Mouse (Mus musculus): ENCODE measurements at regions not wholly inside any gene's neighbourhood (a gene's known extent, or its start where the extent isn't known, plus 50 kb on each side); places are given as distances from the start of the nearest gene placed in this dataset.

DNA sequence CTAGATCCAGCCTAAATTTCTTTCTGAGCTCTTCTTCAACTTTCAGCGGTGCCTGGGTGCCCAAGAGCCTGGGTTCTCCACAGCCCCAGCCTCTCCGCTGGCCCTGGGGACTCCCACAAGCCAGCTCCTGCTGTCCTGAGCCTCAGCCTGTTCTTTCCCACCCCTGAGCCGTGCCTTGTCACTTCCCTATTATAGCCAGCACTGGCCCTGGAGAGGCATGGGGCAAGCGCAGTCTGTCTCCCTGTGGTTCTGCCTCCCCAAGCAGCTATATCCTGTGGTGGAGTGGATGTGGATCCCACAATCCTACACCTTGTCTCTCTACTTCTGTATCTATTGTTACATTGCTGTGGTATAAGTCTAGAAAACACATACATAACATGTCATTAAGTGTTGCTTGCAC, 128.6 kb upstream of the Hgf start:
- DNase-seq (ENCODE audit: low spot score) = no peak
- no peak overlapping the region for H3K27ac ChIP-seq
- H3K9me3 ChIP-seq = no peaks in the 10 kb centered on the region
- H3K4me3 ChIP-seq = no peak overlapping the region
- no peaks in the 10 kb centered on the region for H3K27me3 ChIP-seq (ENCODE audit: insufficient read depth, poor library complexity, severe bottlenecking)
- no peaks in the 10 kb centered on the region for H3K4me1 ChIP-seq (replicated peaks)
- H3K36me3 ChIP-seq = no peaks in the 10 kb centered on the region
- WGBS = 73% methylated on average over 4 of the region's 4 CpGs

DNA sequence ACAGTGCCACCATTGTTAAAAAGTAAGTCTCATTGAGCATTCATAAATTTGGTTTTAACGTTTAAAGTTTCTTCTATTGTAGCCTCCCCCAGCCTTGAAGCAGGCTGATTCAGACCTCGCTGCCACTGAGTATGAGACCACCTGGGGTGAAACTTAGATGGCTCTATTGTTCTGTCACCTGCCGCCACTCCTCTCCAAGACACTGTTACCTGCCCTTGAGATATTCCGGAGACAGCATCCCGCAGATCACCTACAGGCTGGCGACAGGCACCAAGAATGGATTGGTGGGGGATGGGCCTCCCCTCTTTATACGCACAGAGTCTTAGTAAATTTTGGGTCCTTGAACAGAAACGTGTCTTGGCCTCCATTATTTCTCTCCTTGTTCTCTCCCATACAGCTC, 128.0 kb upstream of the Hgf start:
- Histone ChIP-seq H3K27me3 (ENCODE audit: insufficient read depth, poor library complexity, severe bottlenecking) (no peaks in the 10 kb centered on the region), H3K4me1 (replicated peaks) (no peaks in the 10 kb centered on the region), H3K36me3 (no peaks in the 10 kb centered on the region), H3K9me3 (no peaks in the 10 kb centered on the region), H3K27ac (no peak overlapping the region), H3K4me3 (no peak overlapping the region)
- no peak for DNase-seq (ENCODE audit: low spot score)
- whole genome bisulfite sequencing = 42% methylated on average over 8 of the region's 8 CpGs

DNA sequence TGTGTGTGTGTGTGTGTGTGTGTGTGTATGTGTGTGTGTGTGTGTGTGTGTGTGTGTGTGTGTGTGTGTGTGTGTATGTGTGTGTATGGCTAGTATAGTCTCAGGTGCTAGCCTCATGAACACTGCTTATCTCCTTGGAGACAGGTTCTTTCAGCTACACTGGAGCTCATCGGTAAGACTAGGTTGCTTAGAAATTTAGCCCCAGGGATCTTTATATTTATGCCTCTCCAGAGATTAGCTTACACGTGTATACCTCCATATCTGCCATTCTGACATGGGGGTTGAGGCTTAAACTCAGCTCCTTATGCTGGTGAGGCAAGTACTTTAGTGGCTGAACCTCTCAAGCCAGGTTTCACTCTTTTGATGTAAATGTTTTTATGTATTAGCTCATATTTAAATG, 127.0 kb upstream of the Hgf start:
- Histone ChIP-seq H3K4me3 (no peak overlapping the region), H3K4me1 (replicated peaks) (no peaks in the 10 kb centered on the region), H3K36me3 (no peaks in the 10 kb centered on the region), H3K27me3 (ENCODE audit: insufficient read depth, poor library complexity, severe bottlenecking) (no peaks in the 10 kb centered on the region), H3K9me3 (no peaks in the 10 kb centered on the region), H3K27ac (no peak overlapping the region)
- WGBS = 72% methylated on average over 2 of the region's 2 CpGs
- no peak for DNase-seq (ENCODE audit: low spot score)

DNA sequence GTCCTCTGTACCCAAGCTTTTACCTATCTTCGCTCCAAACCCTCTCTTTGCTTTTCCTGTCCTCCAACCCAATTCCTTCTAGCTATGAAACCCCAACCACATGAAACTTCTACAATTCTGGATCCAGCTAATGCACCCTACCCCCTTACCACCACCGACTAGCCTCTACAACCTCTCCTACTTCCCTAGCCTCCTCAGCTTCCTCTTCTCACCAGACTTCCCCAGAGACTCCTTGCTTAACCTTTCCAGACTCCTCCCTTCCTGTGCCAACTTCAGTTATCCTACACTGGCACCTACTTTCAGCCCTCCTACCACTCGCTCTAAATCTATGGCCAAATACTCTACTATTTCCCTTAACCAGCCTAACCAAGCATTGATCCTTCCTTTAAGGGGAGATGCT, 118.7 kb upstream of the Hgf start:
- H3K4me3 ChIP-seq = no peak overlapping the region
- H3K4me1 ChIP-seq (replicated peaks) = no peaks in the 10 kb centered on the region
- no peak for DNase-seq (ENCODE audit: low spot score)
- no peaks in the 10 kb centered on the region for H3K36me3 ChIP-seq
- 86% methylated on average over 3 of the region's 3 CpGs for WGBS
- no peaks in the 10 kb centered on the region for H3K27me3 ChIP-seq (ENCODE audit: insufficient read depth, poor library complexity, severe bottlenecking)
- H3K9me3 ChIP-seq = no peaks in the 10 kb centered on the region
- H3K27ac ChIP-seq = no peak overlapping the region

DNA sequence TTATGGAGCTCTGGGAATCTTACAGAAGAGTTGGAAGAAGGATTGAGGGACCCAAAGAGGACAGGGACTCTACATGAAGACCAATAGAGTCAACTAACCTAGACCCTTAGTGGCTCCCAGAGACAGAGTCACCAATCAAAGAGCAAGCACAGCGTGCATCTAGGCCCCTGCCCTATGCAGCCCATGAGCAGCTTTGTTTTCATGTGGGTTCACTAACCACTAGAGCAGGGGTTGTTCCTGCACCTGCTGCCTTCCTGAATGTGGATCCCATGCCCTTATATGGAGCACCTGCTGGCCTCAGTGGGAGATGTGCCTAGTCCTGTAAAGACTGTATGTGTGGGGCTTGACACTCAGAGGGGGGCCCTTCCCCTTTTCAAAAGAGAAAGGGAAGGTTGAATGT, 108.2 kb upstream of the Hgf start:
- DNase-seq (ENCODE audit: low spot score) = no peak
- Histone ChIP-seq H3K4me1 (replicated peaks) (no peaks in the 10 kb centered on the region), H3K27ac (no peak overlapping the region), H3K27me3 (ENCODE audit: insufficient read depth, poor library complexity, severe bottlenecking) (no peaks in the 10 kb centered on the region), H3K9me3 (0 out of 2 replicates have a peak, but pooled peaks cover 4% of the 10 kb centered on the region), H3K36me3 (no peaks in the 10 kb centered on the region), H3K4me3 (no peak overlapping the region)
- WGBS = 53% methylated on average over 1 of the region's 1 CpGs

DNA sequence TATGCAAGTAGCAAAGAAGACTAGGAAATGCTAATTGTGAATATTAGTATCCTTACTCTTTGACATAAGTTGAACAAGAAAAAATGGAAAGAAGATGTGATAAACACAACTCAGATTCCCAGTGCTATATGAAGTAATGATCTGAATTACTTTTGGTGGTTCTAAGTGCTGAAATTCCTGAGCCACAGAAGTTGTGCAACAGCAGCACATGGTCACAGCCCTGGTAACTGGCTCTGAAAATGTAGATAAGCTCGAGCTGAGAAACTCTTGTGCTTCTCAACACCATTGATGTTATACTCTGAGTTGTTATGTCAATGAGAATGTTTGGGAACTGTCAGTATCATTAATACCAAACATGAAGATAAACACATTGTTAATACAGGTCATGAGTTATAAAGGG, 106.3 kb upstream of the Hgf start:
- no peak for DNase-seq (ENCODE audit: low spot score)
- H3K4me3 ChIP-seq = no peak overlapping the region
- 75% methylated on average over 1 of the region's 1 CpGs for WGBS

DNA sequence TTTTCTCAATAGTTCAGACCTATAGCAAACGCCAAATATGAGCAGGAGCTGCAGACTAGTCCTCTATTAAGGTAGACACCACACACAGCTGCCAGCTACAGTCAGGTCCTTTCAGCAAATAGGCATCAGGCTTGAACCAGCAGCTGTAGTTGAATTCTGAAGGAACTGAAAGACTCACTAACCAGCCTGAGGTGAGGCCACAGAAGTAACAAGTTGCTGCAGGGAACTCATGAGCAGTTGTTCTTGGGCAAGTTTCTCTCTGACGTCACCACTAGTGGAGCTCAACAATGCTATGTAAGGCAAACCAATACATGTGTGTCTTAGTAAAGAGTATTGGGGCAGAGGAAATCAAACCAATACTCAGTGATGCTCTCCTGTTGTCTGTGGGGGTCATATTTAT, 91.5 kb upstream of the Hgf start:
- Histone ChIP-seq H3K36me3 (no peaks in the 10 kb centered on the region), H3K4me1 (replicated peaks) (no peaks in the 10 kb centered on the region), H3K27ac (no peak overlapping the region), H3K4me3 (no peak overlapping the region), H3K9me3 (no peaks in the 10 kb centered on the region), H3K27me3 (ENCODE audit: insufficient read depth, poor library complexity, severe bottlenecking) (no peaks in the 10 kb centered on the region)
- DNase-seq (ENCODE audit: low spot score) = no peak
- 81% methylated on average over 2 of the region's 2 CpGs for whole genome bisulfite sequencing

More for the DNA sequence above, 106.3 kb upstream of the Hgf start:
- Histone ChIP-seq H3K9me3 (0 out of 2 replicates have a peak, but pooled peaks cover 4% of the 10 kb centered on the region), H3K27me3 (ENCODE audit: insufficient read depth, poor library complexity, severe bottlenecking) (no peaks in the 10 kb centered on the region), H3K4me1 (replicated peaks) (no peaks in the 10 kb centered on the region), H3K36me3 (no peaks in the 10 kb centered on the region), H3K27ac (no peak overlapping the region)

DNA sequence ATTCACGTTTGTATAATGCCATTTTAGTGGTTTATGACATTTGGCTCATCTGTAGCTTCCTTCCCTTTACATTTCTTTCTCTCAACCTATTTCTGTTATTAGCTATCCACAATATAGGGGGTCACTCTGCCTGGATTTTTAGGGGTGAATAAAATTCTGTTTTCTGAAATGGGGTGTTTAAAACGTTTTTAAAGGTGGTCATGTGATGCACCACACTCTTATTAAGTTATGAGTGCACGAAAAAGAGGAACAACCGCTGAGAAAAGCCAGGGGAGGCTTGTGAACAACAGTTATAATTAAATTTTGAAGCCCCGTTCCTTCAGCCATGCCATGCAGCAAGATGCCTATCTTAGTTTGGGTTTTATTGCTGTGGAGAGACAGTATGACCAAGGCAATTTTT, 87.0 kb upstream of the Hgf start:
- Histone ChIP-seq H3K27ac (no peak overlapping the region), H3K4me1 (replicated peaks) (no peaks in the 10 kb centered on the region), H3K4me3 (no peak overlapping the region), H3K27me3 (ENCODE audit: insufficient read depth, poor library complexity, severe bottlenecking) (no peaks in the 10 kb centered on the region), H3K9me3 (no peaks in the 10 kb centered on the region), H3K36me3 (no peaks in the 10 kb centered on the region)
- DNase-seq (ENCODE audit: low spot score) = no peak
- WGBS = 73% methylated on average over 5 of the region's 5 CpGs

DNA sequence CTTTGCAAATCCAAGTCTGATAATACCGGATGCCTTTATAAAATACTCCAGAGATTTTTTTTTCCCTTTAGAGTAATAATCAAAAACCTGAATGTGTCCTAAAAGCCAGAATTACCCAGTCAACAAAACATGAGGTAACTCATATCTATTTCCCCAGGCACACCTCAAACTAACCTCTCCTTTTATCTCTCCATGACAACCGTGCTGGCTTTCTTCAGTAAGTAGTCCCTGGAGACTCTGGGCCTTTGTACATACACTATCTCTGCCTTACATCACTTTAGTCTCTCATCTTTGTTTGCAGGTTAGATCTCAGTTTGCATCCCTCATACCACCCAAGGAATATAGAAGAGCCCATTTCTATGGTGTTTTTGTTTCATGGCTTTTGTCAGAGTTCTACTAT, 84.7 kb upstream of the Hgf start:
- H3K27ac ChIP-seq = no peak overlapping the region
- WGBS = 84% methylated on average over 2 of the region's 2 CpGs
- no peak for DNase-seq (ENCODE audit: low spot score)
- no peaks in the 10 kb centered on the region for H3K9me3 ChIP-seq
- no peaks in the 10 kb centered on the region for H3K27me3 ChIP-seq (ENCODE audit: insufficient read depth, poor library complexity, severe bottlenecking)
- no peak overlapping the region for H3K4me3 ChIP-seq
- H3K36me3 ChIP-seq = no peaks in the 10 kb centered on the region
- H3K4me1 ChIP-seq (replicated peaks) = no peaks in the 10 kb centered on the region

DNA sequence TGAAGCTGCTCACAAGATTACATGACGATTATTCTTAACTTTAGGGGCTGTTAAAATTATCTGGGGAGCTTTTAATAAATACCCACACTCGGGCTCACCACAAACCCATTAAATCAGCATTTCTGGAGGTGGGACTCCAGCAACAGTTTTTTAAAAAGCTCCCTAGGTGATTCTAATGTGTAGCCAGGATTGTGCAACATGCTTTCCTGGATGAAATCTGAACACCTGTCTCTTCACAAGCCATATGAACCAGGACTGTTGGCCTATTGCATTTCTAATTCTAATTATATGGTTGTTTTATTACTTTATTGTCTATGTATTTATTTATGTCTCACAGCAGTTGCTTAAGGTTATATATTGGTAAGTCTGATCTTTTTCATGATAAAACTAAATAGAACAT, 84.1 kb upstream of the Hgf start:
- DNase-seq (ENCODE audit: low spot score) = no peak
- no peaks in the 10 kb centered on the region for H3K27me3 ChIP-seq (ENCODE audit: insufficient read depth, poor library complexity, severe bottlenecking)

DNA sequence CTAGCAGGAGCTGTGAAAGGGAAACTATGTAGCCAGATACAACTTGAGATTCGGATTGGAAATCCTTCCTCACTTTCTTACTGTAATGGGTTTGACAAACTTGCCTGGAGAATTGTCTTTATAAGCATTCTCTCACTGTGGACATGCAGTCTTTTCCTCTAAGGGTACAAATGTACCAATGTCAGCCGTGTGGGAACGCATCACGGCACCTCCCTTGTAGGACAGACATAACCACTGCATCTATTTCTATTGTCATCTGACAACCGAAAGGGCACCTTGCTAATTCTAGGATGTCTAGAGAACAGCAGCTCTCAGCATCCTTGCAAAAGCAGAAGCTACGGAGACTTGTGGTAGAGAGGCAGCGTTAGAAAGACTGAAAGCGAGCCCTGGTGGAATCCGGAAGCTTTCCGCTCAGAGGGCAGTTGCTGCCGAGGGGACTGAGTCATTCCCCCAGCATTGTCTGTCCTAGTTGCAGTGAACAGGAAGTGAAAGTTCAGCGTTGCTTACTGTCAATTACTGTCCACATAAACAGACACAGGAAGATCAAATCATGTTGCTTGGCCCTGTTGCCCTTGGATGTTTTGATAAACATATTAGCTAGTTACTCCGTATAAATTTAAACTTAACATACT, 83.5 kb upstream of the Hgf start:
- Histone ChIP-seq H3K27me3 (ENCODE audit: insufficient read depth, poor library complexity, severe bottlenecking) (no peaks in the 10 kb centered on the region), H3K9me3 (no peaks in the 10 kb centered on the region), H3K36me3 (no peaks in the 10 kb centered on the region), H3K4me3 (no peak overlapping the region), H3K4me1 (replicated peaks) (no peaks in the 10 kb centered on the region), H3K27ac (no peak overlapping the region)
- WGBS = 69% methylated on average over 13 of the region's 13 CpGs
- peak; percentile 4 for DNase-seq (ENCODE audit: low spot score)

More for the DNA sequence above, 84.1 kb upstream of the Hgf start:
- WGBS = 79% methylated on average over 2 of the region's 2 CpGs
- Histone ChIP-seq H3K4me3 (no peak overlapping the region), H3K27ac (no peak overlapping the region), H3K4me1 (replicated peaks) (no peaks in the 10 kb centered on the region), H3K9me3 (no peaks in the 10 kb centered on the region), H3K36me3 (no peaks in the 10 kb centered on the region)

DNA sequence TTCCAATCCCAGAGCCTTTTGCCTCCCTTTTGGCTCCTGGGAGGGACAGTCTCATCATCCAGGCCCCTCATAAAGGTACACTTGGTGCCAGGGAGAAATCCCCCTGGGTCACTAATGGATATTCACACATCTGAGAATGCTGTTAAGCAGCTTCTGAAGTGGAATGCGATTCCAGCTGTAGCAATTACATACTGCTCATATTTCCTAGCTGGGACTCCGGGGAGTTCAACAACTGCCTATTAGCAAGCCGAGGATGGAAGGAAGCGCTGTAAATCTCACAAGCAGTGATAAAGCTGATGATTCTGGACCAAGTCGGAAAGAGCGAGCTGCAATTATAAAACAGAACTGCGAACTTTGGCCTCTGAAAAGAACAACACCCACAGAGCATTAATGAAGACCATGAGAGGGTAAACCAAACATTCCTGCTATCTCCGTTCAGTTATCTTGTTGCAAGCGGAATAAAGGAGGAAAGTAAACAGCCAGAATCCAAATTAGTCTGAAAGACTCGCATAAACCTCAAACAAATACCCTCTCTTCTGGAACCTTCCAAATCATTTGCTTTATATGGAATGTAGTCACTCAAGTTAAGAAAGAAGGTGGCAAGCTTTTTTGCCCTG, 82.8 kb upstream of the Hgf start:
- H3K36me3 ChIP-seq = no peaks in the 10 kb centered on the region
- H3K4me3 ChIP-seq = no peak overlapping the region
- 59% methylated on average over 10 of the region's 10 CpGs for WGBS
- no peaks in the 10 kb centered on the region for H3K27me3 ChIP-seq (ENCODE audit: insufficient read depth, poor library complexity, severe bottlenecking)
- no peaks in the 10 kb centered on the region for H3K9me3 ChIP-seq
- no peak overlapping the region for H3K27ac ChIP-seq
- H3K4me1 ChIP-seq (replicated peaks) = no peaks in the 10 kb centered on the region
- peak; percentile 11 for DNase-seq (ENCODE audit: low spot score)

DNA sequence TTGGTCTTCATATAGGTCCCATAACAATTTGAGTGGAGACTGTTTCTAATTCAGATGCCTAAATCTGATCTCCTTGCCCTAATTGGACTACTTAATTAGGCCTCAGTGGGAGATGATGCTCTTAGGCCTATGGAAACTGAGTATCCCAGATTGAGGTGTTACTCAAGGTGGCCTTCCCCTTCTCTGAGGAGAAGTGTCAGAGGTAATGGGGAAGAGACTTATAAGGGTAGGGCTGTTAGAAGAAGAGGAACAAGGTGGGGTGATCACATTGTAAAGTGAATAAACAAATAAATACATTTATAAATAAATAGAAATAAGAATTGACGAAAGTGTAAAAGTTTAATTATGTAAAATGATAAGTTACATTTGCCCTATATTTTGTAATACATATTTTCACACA, 65.3 kb upstream of the Hgf start:
- 92% methylated on average over 1 of the region's 1 CpGs for WGBS
- Histone ChIP-seq H3K27ac (no peak overlapping the region), H3K4me3 (no peak overlapping the region), H3K36me3 (no peaks in the 10 kb centered on the region), H3K27me3 (ENCODE audit: insufficient read depth, poor library complexity, severe bottlenecking) (no peaks in the 10 kb centered on the region), H3K4me1 (replicated peaks) (no peaks in the 10 kb centered on the region), H3K9me3 (no peaks in the 10 kb centered on the region)
- no peak for DNase-seq (ENCODE audit: low spot score)

DNA sequence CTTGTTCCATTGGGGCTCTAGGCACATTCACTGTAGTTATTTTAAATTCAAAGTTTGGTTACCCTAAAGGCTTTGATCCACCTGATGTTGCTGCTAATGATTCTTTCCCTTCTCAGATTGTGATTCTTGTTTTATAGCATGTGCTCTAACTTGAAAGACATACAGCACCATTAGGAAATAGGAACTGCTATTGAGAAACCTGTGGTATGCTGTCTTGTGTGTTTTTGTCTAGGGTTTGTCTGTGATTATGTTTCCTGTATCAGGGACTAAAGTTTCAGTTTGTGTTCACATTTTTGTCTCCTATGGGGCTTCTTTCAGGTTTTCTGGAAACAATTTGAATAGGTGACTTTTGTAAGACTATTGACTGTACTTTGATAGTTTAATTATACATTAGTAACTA, 63.5 kb upstream of the Hgf start:
- H3K9me3 ChIP-seq = no peaks in the 10 kb centered on the region
- H3K27ac ChIP-seq = no peak overlapping the region
- no peak overlapping the region for H3K4me3 ChIP-seq
- no peaks in the 10 kb centered on the region for H3K27me3 ChIP-seq (ENCODE audit: insufficient read depth, poor library complexity, severe bottlenecking)
- H3K36me3 ChIP-seq = no peaks in the 10 kb centered on the region
- DNase-seq (ENCODE audit: low spot score) = no peak
- H3K4me1 ChIP-seq (replicated peaks) = no peaks in the 10 kb centered on the region

Data from hindbrain, embryonic 10.5 days (tissue).